Mouse (Mus musculus): ENCODE measurements around the gene Grid2.

GRCm38 (mm10) chr6:64617417-64618135, 1361.9 kb downstream of the Grid2 start:
- no peak for TF ChIP-seq CTCF (IDR thresholded peaks at IDR 0.05; ENCODE audit: low read depth, low read length)
- no peak for TF ChIP-seq POLR2A (IDR thresholded peaks at IDR 0.05; ENCODE audit: borderline replicate concordance, low read depth, low read length)

Data from bone marrow macrophage, adult 2 months (primary cell).